Mouse (Mus musculus) CH12.LX (cell line): ENCODE data around the gene Scnn1g. TPM values are rescaled to one million over a fixed set of nuclear protein-coding genes. Genes with fewer than 3 reads are reported as not detected.

Source experiments
- DNase-seq: peaks from one replicate; pipeline ENCODE4 v3.0.0-alpha.2; 2013; ENCODE audit errors: extremely low read depth
- H3K27ac ChIP-seq: 2 replicates; pipeline ENCODE4 v1.5.1; 2012; ENCODE audit warnings: low read depth, mild to moderate bottlenecking, control low read depth, moderate library complexity; ENCODE audit not compliant: insufficient read depth
- H3K27me3 ChIP-seq: replicated peaks from 2 replicates; pipeline ENCODE3; 2012; ENCODE audit warnings: inconsistent platforms
- H3K36me3 ChIP-seq, 2 experiments: replicated peaks in 1 of 2; 2 replicates each; pipeline versions ENCODE3 to v1.6.1; 2012; ENCODE audit warnings: inconsistent platforms in 1 of 2, low read length in 1 of 2, mild to moderate bottlenecking in 1 of 2, mixed read lengths in 1 of 2, moderate library complexity in 1 of 2; ENCODE audit not compliant: control insufficient read depth in 1 of 2, insufficient read depth in 1 of 2
- H3K4me1 ChIP-seq, 2 experiments: 2 replicates each; pipeline ENCODE4 v1.6.1; 2012; ENCODE audit warnings: inconsistent platforms in 1 of 2, moderate library complexity in 1 of 2; ENCODE audit not compliant: insufficient read depth in 2 of 2, control insufficient read depth in 1 of 2
- H3K4me2 ChIP-seq: 2 replicates; pipeline ENCODE4 v1.6.1; 2012; ENCODE audit warnings: low read depth, mild to moderate bottlenecking, control low read depth; ENCODE audit not compliant: poor library complexity, insufficient read depth, severe bottlenecking
- H3K4me3 ChIP-seq, 3 experiments: fragments of 150-350 bp in 1 of 3; sonication (generic) in 1 of 3; replicated peaks in 1 of 3; 2 replicates each; pipeline versions ENCODE3 to v1.5.1; 2011 to 2012; ENCODE audit warnings: low read depth in 2 of 3, low read length in 2 of 3, mild to moderate bottlenecking in 2 of 3, moderate library complexity in 2 of 3, control low read depth in 1 of 3, improper control_type of control experiment in 1 of 3, inconsistent platforms in 1 of 3, mixed read lengths in 1 of 3; ENCODE audit not compliant: poor library complexity in 1 of 3
- H3K79me2 ChIP-seq: replicated peaks from 2 replicates; pipeline ENCODE4 v1.6.1; 2012; ENCODE audit warnings: mild to moderate bottlenecking, moderate library complexity; ENCODE audit not compliant: control insufficient read depth, poor library complexity, insufficient read depth, severe bottlenecking; ENCODE audit errors: extremely low read depth
- H3K9ac ChIP-seq: 2 replicates; pipeline ENCODE4 v1.6.1; 2012; ENCODE audit warnings: low read depth, mild to moderate bottlenecking, control low read depth, moderate library complexity; ENCODE audit not compliant: insufficient read depth
- H3K9me3 ChIP-seq: replicated peaks from 2 replicates; pipeline ENCODE3; 2012; ENCODE audit warnings: low read length, inconsistent platforms, mixed read lengths
- CHD1 ChIP-seq: IDR thresholded peaks from 2 replicates; pipeline ENCODE4 v1.6.1; 2012; ENCODE audit warnings: low read depth, low read length, improper control_type of control experiment, inconsistent platforms
- CTCF ChIP-seq, 2 experiments: IDR thresholded peaks in 1 of 2; conservative IDR thresholded peaks in 1 of 2; 2 replicates each; pipeline ENCODE4 v1.5.1; 2011 to 2012; ENCODE audit warnings: low read depth in 2 of 2, low read length in 2 of 2, improper control_type of control experiment in 1 of 2, inconsistent platforms in 1 of 2, mild to moderate bottlenecking in 1 of 2, moderate library complexity in 1 of 2
- E2F4 ChIP-seq: IDR thresholded peaks from 2 replicates; pipeline ENCODE4 v1.6.1; 2011; ENCODE audit warnings: low read depth, low read length, improper control_type of control experiment; ENCODE audit not compliant: insufficient replicate concordance
- ELF1 ChIP-seq: IDR thresholded peaks from 2 replicates; pipeline ENCODE4 v1.6.1; 2014; ENCODE audit warnings: low read depth, mild to moderate bottlenecking, inconsistent platforms, low read length, improper control_type of control experiment
- EP300 ChIP-seq: IDR thresholded peaks from 2 replicates; pipeline ENCODE4 v1.6.1; 2011; ENCODE audit warnings: low read length, improper control_type of control experiment
- GABPA ChIP-seq: IDR thresholded peaks from 2 replicates; pipeline ENCODE4 v1.6.1; 2012; ENCODE audit warnings: low read depth, low read length, improper control_type of control experiment, inconsistent platforms; ENCODE audit not compliant: insufficient replicate concordance
- HCFC1 ChIP-seq: IDR thresholded peaks from 2 replicates; pipeline ENCODE4 v1.6.1; 2012; ENCODE audit warnings: low read depth, mild to moderate bottlenecking, inconsistent platforms, low read length, improper control_type of control experiment
- IRF4 ChIP-seq: IDR thresholded peaks from 2 replicates; pipeline ENCODE4 v1.6.1; 2014; ENCODE audit warnings: low read depth, mild to moderate bottlenecking, inconsistent platforms, low read length, improper control_type of control experiment
- KAT2A ChIP-seq: IDR thresholded peaks from 2 replicates; pipeline ENCODE4 v1.6.1; 2012; ENCODE audit warnings: low read length, improper control_type of control experiment, inconsistent platforms; ENCODE audit not compliant: insufficient replicate concordance
- MAX ChIP-seq: IDR thresholded peaks from 2 replicates; pipeline ENCODE4 v1.6.1; 2011; ENCODE audit warnings: low read length, improper control_type of control experiment
- MEF2A ChIP-seq: IDR thresholded peaks from 2 replicates; pipeline ENCODE4 v1.6.1; 2014; ENCODE audit warnings: low read depth, mild to moderate bottlenecking, inconsistent platforms, low read length, improper control_type of control experiment, borderline replicate concordance
- MXI1 ChIP-seq: IDR thresholded peaks from 2 replicates; pipeline ENCODE4 v1.6.1; 2011; ENCODE audit warnings: mild to moderate bottlenecking, low read depth, low read length, improper control_type of control experiment
- MYC ChIP-seq: IDR thresholded peaks from 2 replicates; pipeline ENCODE4 v1.6.1; 2011; ENCODE audit warnings: low read depth, mild to moderate bottlenecking, improper control_type of control experiment, low read length
- NELFE ChIP-seq: IDR thresholded peaks from 2 replicates; pipeline ENCODE4 v1.6.1; 2011; ENCODE audit warnings: low read depth, low read length, improper control_type of control experiment
- NRF1 ChIP-seq: IDR thresholded peaks from 2 replicates; pipeline ENCODE4 v1.6.1; 2014; ENCODE audit warnings: low read depth, mild to moderate bottlenecking, inconsistent platforms, low read length, improper control_type of control experiment, moderate library complexity
- POLR2A ChIP-seq: IDR thresholded peaks from 2 replicates; pipeline ENCODE4 v1.6.1; 2011; ENCODE audit warnings: low read depth, mild to moderate bottlenecking, improper control_type of control experiment, low read length
- SIN3A ChIP-seq: IDR thresholded peaks from 2 replicates; pipeline ENCODE4 v1.6.1; 2012; ENCODE audit warnings: low read length, improper control_type of control experiment, inconsistent platforms
- SMC3 ChIP-seq: IDR thresholded peaks from 2 replicates; pipeline ENCODE4 v1.6.1; 2011; ENCODE audit warnings: low read depth, low read length, improper control_type of control experiment
- TBP ChIP-seq: conservative IDR thresholded peaks from 2 replicates; pipeline ENCODE4 v1.6.1; 2011; ENCODE audit warnings: low read depth, low read length, improper control_type of control experiment
- UBTF ChIP-seq: IDR thresholded peaks from 2 replicates; pipeline ENCODE4 v1.6.1; 2012; ENCODE audit warnings: low read depth, mild to moderate bottlenecking, inconsistent platforms, low read length, improper control_type of control experiment, moderate library complexity
- USF1 ChIP-seq: IDR thresholded peaks from 2 replicates; pipeline ENCODE4 v1.6.1; 2014; ENCODE audit warnings: low read depth, mild to moderate bottlenecking, inconsistent platforms, low read length, improper control_type of control experiment
- ZC3H11A ChIP-seq: IDR thresholded peaks from 2 replicates; pipeline ENCODE4 v1.6.1; 2012; ENCODE audit warnings: low read depth, mild to moderate bottlenecking, inconsistent platforms, low read length, improper control_type of control experiment
- ZMIZ1 ChIP-seq: IDR thresholded peaks from 2 replicates; pipeline ENCODE4 v1.6.1; 2012; ENCODE audit warnings: low read depth, mild to moderate bottlenecking, inconsistent platforms, low read length, improper control_type of control experiment
- dilution Hi-C: fragments of 300-500 bp; cut with MboI; formaldehyde crosslinking; loops from 2 replicates; pipeline ENCODE4 v1.14.3; 2020; ENCODE audit warnings: low sequenced_read_pairs; ENCODE audit not compliant: extremely low pct_unique_long_range_greater_than_20kb, extremely low pct_ligation_motif_present
- in situ Hi-C: fragments of 300-500 bp; cut with MboI; formaldehyde crosslinking; loops from 3 replicates; pipeline ENCODE4 v1.14.3; 2019; ENCODE audit warnings: low sequenced_read_pairs, low pct_ligation_motif_present, low pct_unique_long_range_greater_than_20kb, mixed read lengths
- polyA plus RNA-seq: library from polyadenylated mRNA; unstranded; fragments of >175 nt; gene quantifications from 2 replicates; pipeline ENCODE4 v1.2.1, GENCODE M21; 2012; ENCODE audit warnings: low read depth; ENCODE audit not compliant: insufficient read length
- total RNA-seq, 2 experiments: library from RNA; depleted of rRNA; stranded (reverse); fragments of 300-350 nt in 1 of 2; fragments of >200 nt in 1 of 2; gene quantifications; 2 replicates each; pipeline ENCODE4 v1.2.3; 2012 to 2014

Gene Scnn1g
- total and polyA plus RNA-seq, 3 experiments = not detected

DNA sequence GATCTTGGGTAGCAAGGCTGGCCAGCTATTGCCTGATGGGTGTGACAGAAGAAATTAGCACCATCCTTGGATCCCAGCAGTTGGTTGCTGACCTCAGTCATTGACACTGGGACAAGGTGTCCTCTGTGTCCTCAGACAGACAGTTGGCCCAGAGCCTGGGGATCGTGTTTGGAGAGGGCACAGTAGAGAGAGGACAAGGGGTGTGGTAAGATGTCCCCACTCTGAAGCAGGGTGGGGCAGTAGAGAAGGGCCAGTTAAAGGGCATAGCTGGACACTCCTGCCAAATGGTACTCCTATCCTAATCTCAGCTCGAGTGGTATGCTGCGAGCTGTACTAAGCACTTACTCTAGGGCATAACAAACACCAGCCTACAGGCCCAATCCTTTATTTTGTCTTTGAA is 33.6 kb downstream of the Scnn1g start:
- Histone ChIP-seq H3K27me3 (no peaks in the 10 kb centered on the region), H3K4me2 (no peak overlapping the region), H3K9ac (no peak overlapping the region), H3K27ac (no peak overlapping the region), H3K4me1 (peaks cover 7 to 32% of the 10 kb centered on the region in 2 experiments), H3K4me3 (no peak overlapping the region), H3K36me3 (no peaks in the 10 kb centered on the region), H3K9me3 (peaks cover 5% of the 10 kb centered on the region), H3K79me2 (no peaks in the 10 kb centered on the region)
- dilution Hi-C loops (no loop called here), in situ Hi-C loops (no loop called here)
- no peak for DNase-seq
- TF ChIP-seq E2F4 (no peak), NELFE (no peak), CTCF (conservative IDR thresholded peaks at IDR 0.05 in 1 of 2, IDR thresholded peaks at IDR 0.05 in 1 of 2; ENCODE audit: low read depth in 2 of 2, low read length in 2 of 2) (no peak), POLR2A (no peak), ZMIZ1 (no peak), KAT2A (no peak), USF1 (no peak), MXI1 (no peak)

- Histone ChIP-seq H3K27ac (no peak overlapping the region), H3K4me3 (no peak overlapping the region), H3K9me3 (peaks cover 5% of the 10 kb centered on the region), H3K79me2 (no peaks in the 10 kb centered on the region), H3K36me3 (no peaks in the 10 kb centered on the region), H3K27me3 (no peaks in the 10 kb centered on the region), H3K4me2 (no peak overlapping the region), H3K9ac (no peak overlapping the region), H3K4me1 (peaks cover 4 to 22% of the 10 kb centered on the region in 2 experiments)
- in situ Hi-C loops (no loop called here), dilution Hi-C loops (no loop called here)
- TF ChIP-seq ZC3H11A (no peak), MAX (no peak), USF1 (no peak), ELF1 (no peak), GABPA (no peak), POLR2A (no peak), SMC3 (no peak), ZMIZ1 (no peak), CHD1 (no peak), MYC (no peak), NELFE (no peak)
- DNase-seq = no peak
Observed at GRCm38 (mm10) chr7:121768983-121769382, 34.7 kb downstream of the Scnn1g start.

DNA sequence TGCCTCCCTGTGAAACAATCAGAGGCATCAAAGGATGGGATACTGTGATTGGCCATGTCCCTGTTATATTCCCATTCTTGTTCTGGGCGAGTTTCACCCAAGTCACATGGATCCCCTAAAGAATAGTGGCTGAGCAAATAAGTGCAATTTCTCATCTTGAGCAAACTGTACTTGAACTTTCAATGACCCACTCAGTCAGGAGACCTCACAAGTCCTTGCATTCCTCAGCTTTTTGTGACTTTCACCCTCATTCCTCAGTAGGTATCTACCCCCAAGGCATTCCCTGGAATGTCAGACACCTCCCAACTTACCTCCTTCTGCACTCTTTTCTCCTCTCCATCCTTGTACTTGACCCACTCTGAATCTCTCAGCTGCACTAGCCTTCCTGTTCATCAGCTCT is 44.3 kb downstream of the Scnn1g start:
- dilution Hi-C loops = no loop called here
- TF ChIP-seq MYC (no peak), NRF1 (no peak), UBTF (no peak), CHD1 (no peak), IRF4 (no peak), USF1 (no peak), HCFC1 (no peak), TBP (no peak), ELF1 (no peak), SIN3A (no peak), EP300 (no peak), MEF2A (no peak), GABPA (no peak), KAT2A (no peak)
- Histone ChIP-seq H3K9ac (no peak overlapping the region), H3K4me3 (no peak overlapping the region), H3K27me3 (peaks cover 1% of the 10 kb centered on the region), H3K4me2 (no peak overlapping the region), H3K4me1 (no peaks in the 10 kb centered on the region), H3K36me3 (no peaks in the 10 kb centered on the region), H3K9me3 (no peaks in the 10 kb centered on the region), H3K79me2 (no peaks in the 10 kb centered on the region), H3K27ac (no peak overlapping the region)
- no peak for DNase-seq
- in situ Hi-C loops = no loop called here
